Mouse (Mus musculus) Patski (cell line): ENCODE data around the gene Aldh8a1. TPM values are rescaled to one million over a fixed set of nuclear protein-coding genes. Genes with fewer than 3 reads are reported as not detected.
"Not testable (repeated sequence)": the region's sequence is repeated elsewhere in the genome, so short reads cannot be mapped to it uniquely, and the experiment has no call there.

Experiments
- ATAC-seq: fragments of 100-300 bp; one replicate; pipeline ENCODE4 v1.8.0; 2021
- CTCF ChIA-PET: fragments of 350-600 bp; sonication (Branson Sonifier 250); formaldehyde crosslinking; loops from one replicate; lab custom pipeline; 2022; ENCODE audit warnings: inconsistent platforms; lab: Charles Lee
- POLR2A ChIA-PET: fragments of 350-600 bp; sonication (Branson Sonifier 250); formaldehyde crosslinking; loops from one replicate; lab custom pipeline; 2022; ENCODE audit warnings: antibody characterized with exemption, inconsistent platforms; lab: Charles Lee
- DNase-seq: peaks from one replicate; pipeline ENCODE4 v3.0.0-alpha.2; 2011; ENCODE audit warnings: low read depth, low spot score
- H3K27me3 ChIP-seq: fragments of 371-371 bp; one replicate; pipeline ENCODE4 v1.5.1; 2021
- CTCF ChIP-seq: fragments of 100-300 bp; IDR thresholded peaks from one replicate; pipeline ENCODE4 v1.5.1; 2021
- in situ Hi-C: fragments of 300-500 bp; cut with MboI; formaldehyde crosslinking; loops from 3 replicates; pipeline ENCODE4 v1.11.1; 2018; ENCODE audit warnings: low pct_unique_long_range_greater_than_20kb, mixed read lengths
- polyA plus RNA-seq: library from polyadenylated mRNA; unstranded; gene quantifications from one replicate; pipeline ENCODE4 v1.2.3, GENCODE M21; 2021

Gene Aldh8a1
- polyA plus RNA-seq, 1 experiment from 2014 or later, result 0.04 TPM

DNA sequence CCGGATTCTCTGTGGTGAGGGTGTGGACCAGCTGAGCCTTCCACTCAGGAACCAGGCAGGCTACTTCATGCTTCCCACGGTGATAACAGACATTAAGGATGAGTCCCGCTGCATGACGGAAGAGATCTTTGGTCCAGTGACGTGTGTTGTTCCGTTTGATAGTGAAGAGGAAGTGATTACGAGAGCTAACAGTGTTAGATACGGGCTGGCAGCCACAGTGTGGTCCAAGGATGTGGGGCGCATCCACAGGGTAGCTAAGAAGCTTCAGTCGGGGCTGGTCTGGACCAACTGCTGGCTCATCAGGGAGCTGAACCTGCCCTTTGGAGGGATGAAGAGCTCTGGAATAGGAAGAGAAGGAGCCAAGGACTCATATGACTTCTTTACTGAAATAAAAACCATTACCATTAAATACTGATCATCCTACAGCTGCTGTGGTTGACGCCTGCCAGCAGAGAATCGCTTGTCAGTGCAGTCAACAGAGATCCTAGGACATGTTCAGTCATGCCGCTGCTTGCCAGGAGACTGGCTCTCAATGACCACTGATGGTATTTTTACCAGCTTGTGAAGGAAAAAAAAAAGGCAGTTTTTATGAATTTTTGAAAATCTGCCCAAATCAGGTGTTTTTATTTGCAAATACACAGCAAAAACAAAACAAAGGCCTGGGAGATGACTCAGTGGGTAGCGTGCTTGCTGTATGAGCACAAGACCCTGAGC, 18.5 kb downstream of the Aldh8a1 start:
- DNase-seq, result no peak
- no peak for TF ChIP-seq CTCF
- in situ Hi-C loops, result loop anchor here (25.0 kb wide), 1 partner anchor 767 kb away; the partner anchor contains the start of genes H60b and Raet1e
- CTCF ChIA-PET, result interaction anchor here (1.6 kb wide), 1 partner anchor 70 kb away, joined by 6 read pairs; no protein-coding TSS in a partner anchor
- H3K27me3 ChIP-seq, result peaks cover under 1% of the 10 kb centered on the region
- no peak for ATAC-seq
- POLR2A ChIA-PET, result interaction anchor here (0.9 kb wide), 1 partner anchor 10 kb away, joined by 3 read pairs; no protein-coding TSS in a partner anchor

- DNase-seq, result peak; percentile 51
- CTCF ChIA-PET, result interaction anchor here (1.7 kb wide), 1 partner anchor 61 kb away, joined by 3 read pairs; no protein-coding TSS in a partner anchor
- ATAC-seq, result not testable (repeated sequence)
Observed at GRCm38 (mm10) chr10:21398873-21399425, 21.9 kb downstream of the Aldh8a1 start.

DNA sequence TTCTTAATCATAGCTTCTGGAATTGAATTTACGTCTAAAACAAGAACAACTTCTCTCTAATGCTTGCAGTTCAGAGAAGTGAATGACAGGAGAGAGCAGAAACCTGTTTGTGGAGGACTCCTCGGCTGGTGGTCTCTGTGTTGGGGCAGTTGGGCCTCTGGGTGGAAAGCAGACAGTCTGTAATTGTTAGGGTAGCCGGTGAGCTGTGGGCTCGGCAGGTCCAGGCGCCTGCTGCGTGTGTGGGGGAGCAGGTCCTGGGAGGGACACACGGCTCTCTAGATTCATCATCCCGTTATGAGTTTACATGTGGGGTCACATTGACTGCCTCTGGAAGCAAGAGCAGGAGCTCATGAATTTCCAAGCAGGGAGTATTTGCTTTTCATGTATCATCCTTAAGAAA, 22.5 kb downstream of the Aldh8a1 start:
- DNase-seq, result no peak
- H3K27me3 ChIP-seq, result no peaks in the 10 kb centered on the region
- ChIA-PET POLR2A (no interaction called here), CTCF (interaction anchor here (0.8 to 1.7 kb wide), 2 partner anchors 14 to 61 kb away, joined by 3 read pairs; no protein-coding TSS in a partner anchor)
- no peak for TF ChIP-seq CTCF
- ATAC-seq, result no peak
- in situ Hi-C loops, result loop anchor here (25.0 kb wide), 1 partner anchor 763 kb away; the partner anchor contains the start of genes H60b and Raet1e

More at GRCm38 (mm10) chr10:21398873-21399425, 21.9 kb downstream of the Aldh8a1 start:
- H3K27me3 ChIP-seq, POLR2A ChIA-PET: not testable (repeated sequence)
- in situ Hi-C loops, result loop anchor here (25.0 kb wide), 1 partner anchor 763 kb away; the partner anchor contains the start of genes H60b and Raet1e

DNA sequence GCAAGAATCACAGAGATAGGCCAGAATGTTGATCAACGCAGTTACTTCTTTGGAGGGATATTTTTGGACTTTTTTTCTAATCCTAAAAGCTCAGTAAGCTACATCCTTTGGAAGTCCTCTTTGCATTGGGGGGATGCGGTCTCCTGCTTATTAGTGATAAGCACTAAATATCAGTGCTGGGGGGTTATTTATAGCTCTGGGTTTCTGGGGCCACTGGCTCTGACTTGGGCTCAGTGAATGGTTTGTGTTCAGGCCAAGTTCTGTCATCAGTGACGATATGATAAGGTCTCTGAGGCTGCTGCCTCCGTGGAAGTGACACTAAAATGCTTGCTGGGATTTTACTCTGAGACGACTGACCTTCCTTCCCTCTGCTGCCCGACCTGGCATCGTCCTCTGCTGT, 22.9 kb downstream of the Aldh8a1 start:
- H3K27me3 ChIP-seq, result no peaks in the 10 kb centered on the region
- in situ Hi-C loops, result no loop called here
- TF ChIP-seq CTCF, result no peak
- ChIA-PET POLR2A (no interaction called here), CTCF (interaction anchor here (0.8 to 1.7 kb wide), 2 partner anchors 15 to 60 kb away, joined by 3 read pairs; no protein-coding TSS in a partner anchor)
- no peak for ATAC-seq
- no peak for DNase-seq

DNA sequence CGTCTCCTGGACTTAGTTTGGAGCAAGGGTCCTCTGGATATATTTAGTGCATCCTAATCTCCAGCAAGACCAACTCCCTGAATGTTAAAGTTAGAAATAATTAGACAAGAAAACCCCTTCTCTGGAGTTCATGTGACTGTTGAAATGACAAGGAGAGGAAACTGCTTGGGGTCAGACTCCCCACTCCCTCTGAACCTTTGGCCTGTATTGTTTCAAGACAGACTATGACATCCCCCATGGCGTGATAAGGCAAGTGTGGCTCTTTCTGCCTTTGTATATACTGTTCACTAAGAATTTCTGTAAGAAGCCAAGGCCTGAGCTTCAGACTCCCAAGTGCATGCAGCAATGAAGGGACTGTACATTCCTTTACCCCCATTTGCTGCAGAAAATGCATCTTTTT, 23.4 kb downstream of the Aldh8a1 start:
- POLR2A ChIA-PET, result no interaction called here
- TF ChIP-seq CTCF, result no peak
- in situ Hi-C loops, result no loop called here
- no peaks in the 10 kb centered on the region for H3K27me3 ChIP-seq
- no peak for DNase-seq
- no peak for ATAC-seq
- CTCF ChIA-PET, result interaction anchor here (0.7 to 1.7 kb wide), 2 partner anchors 52 to 60 kb away, joined by 3 read pairs; no protein-coding TSS in a partner anchor

GRCm38 (mm10) chr10:21401259-21401658, 24.2 kb downstream of the Aldh8a1 start:
- ChIA-PET CTCF (interaction anchor here (0.7 kb wide), 1 partner anchor 51 kb away, joined by 3 read pairs; no protein-coding TSS in a partner anchor), POLR2A (no interaction called here)
- in situ Hi-C loops, result no loop called here
- no peak for TF ChIP-seq CTCF
- DNase-seq (no peak), ATAC-seq (no peak)
- H3K27me3 ChIP-seq, result no peaks in the 10 kb centered on the region

DNA sequence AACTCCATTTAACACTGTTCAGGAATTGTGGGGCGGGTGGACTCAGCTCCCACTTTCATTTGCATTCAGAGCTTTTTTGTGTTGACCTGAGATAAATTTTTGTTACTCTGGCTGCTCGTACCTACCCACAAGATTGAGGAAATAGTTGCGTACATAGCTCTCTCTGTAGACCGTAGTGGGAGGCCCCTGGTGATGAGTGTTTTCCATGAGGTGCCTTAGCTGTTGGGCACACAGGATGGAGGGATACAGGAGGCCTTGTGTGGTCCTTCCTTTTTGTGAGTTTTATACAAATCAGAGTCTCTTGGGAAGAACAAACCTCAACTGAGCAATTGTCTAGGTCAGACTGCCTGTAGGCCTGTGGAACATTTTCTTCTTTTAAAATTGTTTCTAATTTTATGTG, 27.7 kb downstream of the Aldh8a1 start:
- no peak for TF ChIP-seq CTCF
- ATAC-seq (no peak), DNase-seq (no peak)
- POLR2A ChIA-PET, result interaction anchor here (0.6 kb wide), 1 partner anchor 10 kb away, joined by 6 read pairs; no protein-coding TSS in a partner anchor
- CTCF ChIA-PET, result no interaction called here
- in situ Hi-C loops, result no loop called here
- peaks cover 4% of the 10 kb centered on the region for H3K27me3 ChIP-seq

DNA sequence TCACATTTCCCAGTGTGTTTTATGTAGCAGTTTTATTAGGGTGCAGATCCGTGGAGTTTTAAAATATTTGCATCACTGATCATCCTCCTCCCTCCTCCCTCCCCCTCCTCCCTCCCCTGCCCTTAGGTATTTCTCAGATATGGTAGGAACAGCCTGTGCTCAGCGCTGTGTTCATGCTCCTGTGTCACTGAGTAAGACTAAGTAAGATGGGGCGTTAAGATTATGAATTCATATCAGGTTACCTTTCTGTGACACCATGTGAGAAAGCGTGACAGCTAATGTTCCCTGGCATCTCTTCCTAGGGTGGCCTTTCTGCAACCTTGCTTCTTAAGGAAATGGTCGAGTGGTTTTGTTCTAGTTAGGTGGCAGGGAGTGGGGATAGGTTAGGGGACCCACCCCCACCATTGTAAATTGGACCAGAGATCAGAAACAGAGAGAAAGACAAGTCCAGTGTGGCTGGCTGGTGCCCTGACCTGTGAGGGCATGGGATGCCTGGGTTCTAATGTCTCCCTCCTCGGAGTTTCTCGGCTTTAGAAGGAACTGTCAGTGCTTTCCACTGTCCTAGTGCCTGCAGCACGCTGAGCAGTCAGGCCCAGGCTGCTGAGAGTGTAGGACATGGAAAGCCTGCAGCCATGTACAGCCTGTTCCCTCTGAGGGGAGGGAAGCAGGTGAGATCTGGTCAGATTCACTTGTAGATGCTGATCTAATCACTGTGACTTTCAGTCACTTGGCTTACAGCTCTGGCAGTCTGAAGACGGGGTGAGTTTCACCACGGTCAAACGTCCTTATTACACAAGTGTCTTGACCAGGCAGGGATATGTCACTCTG, 28.8 kb downstream of the Aldh8a1 start:
- in situ Hi-C loops, result no loop called here
- TF ChIP-seq CTCF, result no peak
- H3K27me3 ChIP-seq, result peaks cover 4% of the 10 kb centered on the region
- no peak for ATAC-seq
- ChIA-PET POLR2A (no interaction called here), CTCF (no interaction called here)
- no peak for DNase-seq

GRCm38 (mm10) chr10:21410711-21411110, 33.6 kb downstream of the Aldh8a1 start:
- TF ChIP-seq CTCF, result no peak
- CTCF ChIA-PET, result no interaction called here
- in situ Hi-C loops, result no loop called here
- no peak for DNase-seq
- ATAC-seq, result no peak
- POLR2A ChIA-PET, result no interaction called here
- H3K27me3 ChIP-seq, result peaks cover 4% of the 10 kb centered on the region

DNA sequence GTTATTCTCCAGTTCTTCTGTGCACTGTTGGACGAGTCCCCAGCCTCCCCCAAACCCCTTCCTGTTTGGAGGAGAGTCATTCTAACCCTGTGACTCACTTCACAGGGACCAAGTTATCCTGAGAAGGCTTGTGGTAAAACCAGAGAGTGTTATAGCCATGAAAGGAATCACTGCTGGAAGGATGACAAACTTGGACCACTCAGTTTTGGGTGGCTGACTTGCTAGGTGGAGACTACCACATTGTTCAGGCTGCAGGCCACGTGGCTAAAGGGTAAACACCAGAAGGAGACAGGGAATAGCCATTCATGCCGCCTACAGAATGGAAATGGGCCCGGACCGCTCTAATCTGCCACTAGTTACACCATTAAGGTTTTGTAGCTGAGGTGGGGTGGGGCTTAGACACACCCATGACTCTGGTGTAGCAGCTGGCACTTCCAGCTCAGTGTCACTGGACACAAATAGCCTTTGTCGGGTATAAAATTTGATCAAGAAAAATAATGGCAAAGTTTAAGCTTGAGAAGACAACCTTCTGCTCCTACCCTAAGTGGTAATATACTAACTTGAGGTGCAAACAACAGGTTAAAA, 34.6 kb downstream of the Aldh8a1 start:
- CTCF ChIA-PET, result no interaction called here
- TF ChIP-seq CTCF, result no peak
- in situ Hi-C loops, result no loop called here
- DNase-seq, result no peak
- ATAC-seq, result no peak
- POLR2A ChIA-PET, result no interaction called here
- H3K27me3 ChIP-seq, result peaks cover 4% of the 10 kb centered on the region
